8 mouse cellular contexts compared by ENCODE assay signal in genomic region chrX:99819936-99820789, GRCm38 (mm10). TPM values are rescaled to one million over a fixed set of nuclear protein-coding genes. Genes with fewer than 3 reads are reported as not detected.
DNase-seq lines count a peak whose midpoint lies in the region; ATAC-seq and TF ChIP-seq lines count a peak whose summit lies in the region.

No protein-coding gene starts in this region.

- peak overlapping the region; percentile 59 for H3K4me3 ChIP-seq in heart, embryonic 16.5 days (ENCODE audit: low read length)
- H3K4me3 ChIP-seq in lung, embryonic 16.5 days (ENCODE audit: low read length), result peak overlapping the region; percentile 49
- H3K4me3 ChIP-seq in small intestine, adult 2 months (ENCODE audit: low read depth, low read length), result 0 out of 2 replicates have a peak overlapping the region, but pooled peaks have one; percentile 24

- 21% methylated on average over 46 of the region's 105 CpGs for WGBS in heart, embryonic 16.5 days
- 21% methylated on average over 23 of the region's 105 CpGs for WGBS in lung, embryonic 16.5 days
- WGBS in small intestine, adult 2 months, result 30% methylated on average over 87 of the region's 105 CpGs

- H3K4me2 ChIP-seq in heart, embryonic 16.5 days (ENCODE audit: low read depth, low read length), result peak overlapping the region; percentile 79
- peak overlapping the region; percentile 66 for H3K4me2 ChIP-seq in lung, embryonic 16.5 days (ENCODE audit: low read depth, low read length)

- DNase-seq in lung, adult 18-20 months, result peak; percentile 21 to 26
- no peak for DNase-seq in lung, postnatal 10 days
- peak; percentile 70 for DNase-seq in cerebellum, adult 9-10 months
- DNase-seq in layer of hippocampus, adult 8-10 months (ENCODE audit: low spot score in 2 of 2), result peak; percentile 32 to 41
- DNase-seq in gastrocnemius, postnatal 25 days, result no peak

- no peak for TF ChIP-seq POLR2A in small intestine, adult 2 months (IDR thresholded peaks at IDR 0.05; ENCODE audit: low read depth, low read length)

- H3K27me3 ChIP-seq in heart, embryonic 16.5 days (ENCODE audit: control insufficient read depth, insufficient read depth, low read length), result peaks cover 48% of the 10 kb centered on the region
- peaks cover 40% of the 10 kb centered on the region for H3K27me3 ChIP-seq in lung, embryonic 16.5 days (ENCODE audit: control insufficient read depth, insufficient read depth, low read depth, low read length)
- peaks cover 4% of the 10 kb centered on the region for H3K27me3 ChIP-seq in small intestine, adult 2 months (ENCODE audit: control insufficient read depth, insufficient read depth, low read length)

- no peaks in the 10 kb centered on the region; the same call in 1 of the 2 replicates for H3K9me3 ChIP-seq in heart, embryonic 16.5 days (replicated peaks; ENCODE audit: control insufficient read depth, low read length)
- no peaks in the 10 kb centered on the region for H3K9me3 ChIP-seq in lung, embryonic 16.5 days (ENCODE audit: control insufficient read depth, low read length)

- H3K27ac ChIP-seq in heart, embryonic 16.5 days (ENCODE audit: low read length), result no peak overlapping the region
- no peak overlapping the region for H3K27ac ChIP-seq in lung, embryonic 16.5 days (ENCODE audit: low read length)
- H3K27ac ChIP-seq in small intestine, adult 2 months (ENCODE audit: insufficient read depth, low read depth, low read length), result no peak overlapping the region

- TF ChIP-seq CTCF in small intestine, adult 2 months (IDR thresholded peaks at IDR 0.05; ENCODE audit: extremely low read depth, insufficient read length, insufficient replicate concordance, low read depth, low read length), result no peak

- 0 out of 2 replicates have a peak, but pooled peaks have one; percentile 28 for ATAC-seq in heart, embryonic 16.5 days (replicated peaks; ENCODE audit: extremely low read depth, insufficient read depth, low FRiP score)
- peak; percentile 73 for ATAC-seq in lung, embryonic 16.5 days (ENCODE audit: low read depth)

- H3K4me1 ChIP-seq in heart, embryonic 16.5 days (ENCODE audit: control insufficient read depth, insufficient read depth, low read length), result no peaks in the 10 kb centered on the region
- H3K4me1 ChIP-seq in lung, embryonic 16.5 days (replicated peaks; ENCODE audit: control insufficient read depth, insufficient read depth, low read length), result 0 out of 2 replicates have a peak, but pooled peaks cover 2% of the 10 kb centered on the region
- H3K4me1 ChIP-seq in small intestine, adult 2 months (ENCODE audit: control insufficient read depth, insufficient read depth, insufficient read length, low read length), result no peaks in the 10 kb centered on the region

- no peaks in the 10 kb centered on the region for H3K36me3 ChIP-seq in heart, embryonic 16.5 days (ENCODE audit: control insufficient read depth, insufficient read depth)
- no peaks in the 10 kb centered on the region for H3K36me3 ChIP-seq in lung, embryonic 16.5 days (ENCODE audit: control insufficient read depth, insufficient read depth, low read length)
- no peaks in the 10 kb centered on the region for H3K36me3 ChIP-seq in small intestine, adult 2 months (ENCODE audit: control insufficient read depth, insufficient read depth, low read length)

- H3K9ac ChIP-seq in heart, embryonic 16.5 days (ENCODE audit: low read length), result no peak overlapping the region
- no peak overlapping the region for H3K9ac ChIP-seq in lung, embryonic 16.5 days (ENCODE audit: low read length)

RNA-seq across cellular contexts. Expression of gene Tmem28, which starts 0.7 kb away (rescaled TPM):
- polyA plus RNA-seq in heart, embryonic 16.5 days (2015; fragmentation: Nextera tagmentation; extraction: Ambion mirVana), result 0.05 TPM in 1 of 2 replicates, not detected in the other
- total RNA-seq in layer of hippocampus, adult 8-10 months (2022), result 10 to 100 TPM; 22.8 to 32.9 (median 27.4) TPM
- polyA plus RNA-seq in lung, embryonic 16.5 days (2015; fragmentation: Nextera tagmentation; extraction: Ambion mirVana), result not detected in 2 replicates
- polyA plus RNA-seq in small intestine, adult 2 months (2012; rRNA removed), result 0.05 and 0.09 TPM in 2 replicates
- under 1 TPM; 0.18 to 0.27 TPM for total RNA-seq in gastrocnemius, postnatal 25 days (2021)

Comparison
In these comparisons a context has a peak if more than half of its experiments do, and no peak if none do; other contexts are left out.
1. DNase-seq: peak in lung, adult 18-20 months (2 of 2), cerebellum, adult 9-10 months (single experiment) and layer of hippocampus, adult 8-10 months (2 of 2); none in lung, postnatal 10 days (single experiment) and gastrocnemius, postnatal 25 days (single experiment).
2. Peak in every context shown above with its lines, with median percentiles within 50 percentile points of each other: H3K4me3 ChIP-seq.